Mouse (Mus musculus): ENCODE data around the gene Gad2.
"Not testable (repeated sequence)": the region's sequence is repeated elsewhere in the genome, so short reads cannot be mapped to it uniquely, and the experiment has no call there.

Gad2 gene

GRCm38 (mm10) chr2:22621828-22622731, at the start of gene Gad2:
Gene Gad2 (plus strand): TSS chr2:22622205.
- no peak for DNase-seq (ENCODE audit: low spot score in 2 of 2)

- DNase-seq (ENCODE audit: low spot score in 2 of 2): not testable (repeated sequence)
These were observed 34.4 kb upstream of the Gad2 start for GRCm38 (mm10) chr2:22587469-22588169.

- DNase-seq (ENCODE audit: low spot score in 2 of 2): not testable (repeated sequence)
These were observed 33.8 kb upstream of the Gad2 start for GRCm38 (mm10) chr2:22588170-22588541.

GRCm38 (mm10) chr2:22588673-22589381, 33.2 kb upstream of the Gad2 start:
- not testable (repeated sequence) for DNase-seq (ENCODE audit: low spot score in 2 of 2)

- DNase-seq (ENCODE audit: low spot score in 2 of 2): not testable (repeated sequence)
These were observed 32.4 kb upstream of the Gad2 start for GRCm38 (mm10) chr2:22589382-22590205.

- no peak for DNase-seq (ENCODE audit: low spot score in 2 of 2)
These were observed 31.9 kb upstream of the Gad2 start for GRCm38 (mm10) chr2:22590206-22590490.

- DNase-seq (ENCODE audit: low spot score in 2 of 2): no peak
These were observed 4.1 kb upstream of the Gad2 start for GRCm38 (mm10) chr2:22617951-22618350.

- no peak for DNase-seq (ENCODE audit: low spot score in 2 of 2)
These were observed 2.6 kb upstream of the Gad2 start for GRCm38 (mm10) chr2:22619416-22619815.

- no peak for DNase-seq (ENCODE audit: low spot score in 2 of 2)
These were observed 2.0 kb upstream of the Gad2 start for GRCm38 (mm10) chr2:22620030-22620429.

GRCm38 (mm10) chr2:22620534-22620933, 1.5 kb upstream of the Gad2 start:
- no peak for DNase-seq (ENCODE audit: low spot score in 2 of 2)

- no peak for DNase-seq (ENCODE audit: low spot score in 2 of 2)
These were observed 802 bp upstream of the Gad2 start for GRCm38 (mm10) chr2:22620978-22621827.

GRCm38 (mm10) chr2:22623111-22624070, 1.4 kb downstream of the Gad2 start:
- DNase-seq (ENCODE audit: low spot score in 2 of 2): no peak

- DNase-seq (ENCODE audit: low spot score in 2 of 2): no peak
These were observed 2.4 kb downstream of the Gad2 start for GRCm38 (mm10) chr2:22624188-22624975.

GRCm38 (mm10) chr2:22625096-22625960, 3.3 kb downstream of the Gad2 start:
- DNase-seq (ENCODE audit: low spot score in 2 of 2): no peak

- no peak for DNase-seq (ENCODE audit: low spot score in 2 of 2)
These were observed 5.2 kb downstream of the Gad2 start for GRCm38 (mm10) chr2:22627147-22627666.

GRCm38 (mm10) chr2:22627819-22628432, 5.9 kb downstream of the Gad2 start:
- no peak for DNase-seq (ENCODE audit: low spot score in 2 of 2)

GRCm38 (mm10) chr2:22634766-22635165, 12.8 kb downstream of the Gad2 start:
- DNase-seq (ENCODE audit: low spot score in 2 of 2): no peak

All from spleen, postnatal 36 days (tissue).